Mouse (Mus musculus) lung, embryonic 14.5 days (tissue): ENCODE measurements around the gene Shisa7. TPM values are rescaled to one million over a fixed set of nuclear protein-coding genes. Genes with fewer than 3 reads are reported as not detected.

Experiments used
- ATAC-seq: fragments of 200-750 bp; cut with Nextera tagmentation; 2 replicates; pipeline ENCODE4 v1.8.0; 2017; ENCODE audit warnings: mild to moderate bottlenecking, moderate TSS enrichment, moderate library complexity; ENCODE audit not compliant: insufficient read depth
- DNase-seq: peaks from one replicate; pipeline ENCODE4 v3.0.0-alpha.2; 2015
- H3K27ac ChIP-seq: fragments of 300-500 bp; sonication (generic); 2 replicates; pipeline ENCODE4 v1.5.1; 2014; ENCODE audit warnings: low read depth, mild to moderate bottlenecking, moderate library complexity
- H3K27me3 ChIP-seq: fragments of 300-500 bp; sonication (generic); 2 replicates; pipeline ENCODE4 v1.6.1; 2014; ENCODE audit warnings: low read length, control low read depth; ENCODE audit not compliant: insufficient read depth
- H3K36me3 ChIP-seq: fragments of 300-500 bp; sonication (generic); 2 replicates; pipeline ENCODE4 v1.6.1; 2014; ENCODE audit warnings: control low read depth; ENCODE audit not compliant: insufficient read depth
- H3K4me1 ChIP-seq: fragments of 300-500 bp; sonication (generic); 2 replicates; pipeline ENCODE4 v1.6.1; 2014; ENCODE audit warnings: antibody characterized with exemption, control low read depth; ENCODE audit not compliant: insufficient read depth
- H3K4me2 ChIP-seq: fragments of 300-500 bp; sonication (generic); 2 replicates; pipeline ENCODE4 v1.6.1; 2014; ENCODE audit warnings: mild to moderate bottlenecking
- H3K4me3 ChIP-seq: fragments of 300-500 bp; sonication (generic); 2 replicates; pipeline ENCODE4 v1.5.1; 2014; ENCODE audit warnings: low read depth, low read length
- H3K9ac ChIP-seq: fragments of 300-500 bp; sonication (generic); 2 replicates; pipeline ENCODE4 v1.6.1; 2014
- H3K9me3 ChIP-seq: fragments of 300-500 bp; sonication (generic); 2 replicates; pipeline ENCODE4 v1.6.1; 2016; ENCODE audit warnings: low read depth, low read length, control low read depth
- CTCF ChIP-seq: IDR thresholded peaks from 2 replicates; pipeline ENCODE4 v1.5.1; 2016; ENCODE audit warnings: antibody characterized with exemption, low read depth
- WGBS: fragments of 180-500 bp; shearing (Covaris S2); extraction: QIAGEN DNeasy Blood & Tissue Kit; methylation state at CpG from one replicate; pipeline ENCODE4 v1.1.7; 2014; 5-methylcytosine and 5-hydroxymethylcytosine counted together
- polyA plus RNA-seq: library from polyadenylated mRNA; unstranded; fragments of >200 nt; fragmentation: Nextera tagmentation; extraction: Ambion mirVana; gene quantifications from 2 replicates; pipeline ENCODE4 v1.2.1, GENCODE M21; 2014

Shisa7 gene
- polyA plus RNA-seq, 1 experiment from 2014 or later = 1.1 TPM

- no peak for ATAC-seq
- Histone ChIP-seq H3K9me3 (no peaks in the 10 kb centered on the region), H3K9ac (no peak overlapping the region), H3K36me3 (no peaks in the 10 kb centered on the region), H3K4me1 (no peaks in the 10 kb centered on the region), H3K4me2 (no peak overlapping the region), H3K27me3 (no peaks in the 10 kb centered on the region), H3K4me3 (no peak overlapping the region), H3K27ac (no peak overlapping the region)
- DNase-seq = no peak
- 26% methylated on average over 12 of the region's 12 CpGs for WGBS
- no peak for TF ChIP-seq CTCF
Measured at GRCm38 (mm10) chr7:4859418-4859978, 15.0 kb upstream of the Shisa7 start.

- 58% methylated on average over 7 of the region's 7 CpGs for WGBS
- no peak overlapping the region for H3K27ac ChIP-seq
- no peak overlapping the region for H3K4me3 ChIP-seq
- no peaks in the 10 kb centered on the region for H3K4me1 ChIP-seq
- no peak for DNase-seq
- no peak overlapping the region for H3K4me2 ChIP-seq
- no peak for ATAC-seq
- no peaks in the 10 kb centered on the region for H3K9me3 ChIP-seq
- no peaks in the 10 kb centered on the region for H3K27me3 ChIP-seq
- no peak for TF ChIP-seq CTCF
- H3K9ac ChIP-seq = no peak overlapping the region
- H3K36me3 ChIP-seq = no peaks in the 10 kb centered on the region
Measured at GRCm38 (mm10) chr7:4857321-4857720, 12.8 kb upstream of the Shisa7 start.

DNA sequence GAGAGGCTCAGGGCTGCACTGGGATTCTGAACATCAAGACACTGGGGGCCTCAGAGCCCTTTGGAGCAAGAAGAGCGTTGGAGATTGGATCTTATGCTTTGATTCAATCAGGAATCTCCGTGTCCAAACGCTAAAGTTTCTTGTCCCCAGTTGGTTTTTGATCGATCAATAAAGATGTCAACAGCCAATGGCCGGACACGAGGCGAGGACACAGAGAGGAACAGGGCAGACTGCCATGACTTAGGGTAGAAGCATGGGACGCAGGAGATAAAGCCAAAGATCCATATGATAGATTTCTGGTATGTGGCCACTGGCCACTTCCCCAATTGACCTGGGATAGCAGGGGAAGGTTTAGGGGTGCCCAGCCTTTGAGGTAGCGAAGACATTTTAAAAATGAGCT is 12.0 kb upstream of the Shisa7 start:
- ATAC-seq (no peak), DNase-seq (no peak)
- no peak overlapping the region for H3K4me2 ChIP-seq
- no peak overlapping the region for H3K4me3 ChIP-seq
- no peaks in the 10 kb centered on the region for H3K9me3 ChIP-seq
- no peak for TF ChIP-seq CTCF
- H3K9ac ChIP-seq = no peak overlapping the region
- H3K27ac ChIP-seq = no peak overlapping the region
- no peaks in the 10 kb centered on the region for H3K36me3 ChIP-seq
- 86% methylated on average over 9 of the region's 9 CpGs for WGBS
- H3K4me1 ChIP-seq = no peaks in the 10 kb centered on the region
- no peaks in the 10 kb centered on the region for H3K27me3 ChIP-seq

DNA sequence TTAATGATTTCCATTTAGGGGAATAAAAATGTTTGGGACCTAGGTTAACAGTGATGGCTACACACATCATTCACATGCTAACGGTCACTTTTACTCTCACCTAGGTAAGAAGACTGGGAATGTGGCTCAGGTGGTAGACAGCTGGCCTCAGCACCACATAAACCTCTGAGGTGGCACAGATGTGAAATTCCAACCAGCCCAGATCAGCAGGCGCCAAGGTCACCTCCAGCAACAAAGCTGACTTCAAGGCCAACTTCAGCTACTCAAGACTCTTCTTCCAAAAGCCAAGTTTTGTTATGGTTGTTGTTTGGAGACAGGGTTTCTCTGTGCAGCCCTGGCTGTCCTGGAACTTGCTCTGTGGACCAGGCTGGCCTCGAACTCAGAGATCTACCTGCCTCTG is 9.1 kb upstream of the Shisa7 start:
- TF ChIP-seq CTCF = no peak
- Histone ChIP-seq H3K9me3 (no peaks in the 10 kb centered on the region), H3K27ac (no peak overlapping the region), H3K4me1 (no peaks in the 10 kb centered on the region), H3K4me3 (no peak overlapping the region), H3K27me3 (no peaks in the 10 kb centered on the region), H3K9ac (no peak overlapping the region), H3K4me2 (no peak overlapping the region), H3K36me3 (no peaks in the 10 kb centered on the region)
- ATAC-seq (no peak), DNase-seq (no peak)
- 78% methylated on average over 3 of the region's 3 CpGs for WGBS

GRCm38 (mm10) chr7:4851315-4851688 is 6.8 kb upstream of the Shisa7 start:
- 66% methylated on average over 8 of the region's 8 CpGs for WGBS

GRCm38 (mm10) chr7:4850621-4851314 is 6.3 kb upstream of the Shisa7 start:
- Histone ChIP-seq H3K4me3 (no peak overlapping the region), H3K36me3 (no peaks in the 10 kb centered on the region), H3K27me3 (no peaks in the 10 kb centered on the region), H3K9ac (no peak overlapping the region), H3K9me3 (no peaks in the 10 kb centered on the region), H3K4me2 (no peak overlapping the region), H3K4me1 (no peaks in the 10 kb centered on the region), H3K27ac (no peak overlapping the region)
- no peak for TF ChIP-seq CTCF
- no peak for DNase-seq
- ATAC-seq = no peak
- 67% methylated on average over 11 of the region's 11 CpGs for WGBS

More at GRCm38 (mm10) chr7:4851315-4851688, 6.8 kb upstream of the Shisa7 start:
- Histone ChIP-seq H3K4me2 (no peak overlapping the region), H3K27me3 (no peaks in the 10 kb centered on the region), H3K4me3 (no peak overlapping the region), H3K27ac (no peak overlapping the region), H3K36me3 (no peaks in the 10 kb centered on the region), H3K9me3 (no peaks in the 10 kb centered on the region), H3K4me1 (no peaks in the 10 kb centered on the region), H3K9ac (no peak overlapping the region)
- DNase-seq (no peak), ATAC-seq (no peak)
- no peak for TF ChIP-seq CTCF

GRCm38 (mm10) chr7:4849372-4849771 is 4.9 kb upstream of the Shisa7 start:
- Histone ChIP-seq H3K27ac (no peak overlapping the region), H3K4me2 (no peak overlapping the region), H3K9me3 (no peaks in the 10 kb centered on the region), H3K27me3 (peaks cover 11% of the 10 kb centered on the region), H3K4me3 (no peak overlapping the region), H3K9ac (no peak overlapping the region), H3K36me3 (no peaks in the 10 kb centered on the region), H3K4me1 (no peaks in the 10 kb centered on the region)
- TF ChIP-seq CTCF = no peak
- 43% methylated on average over 9 of the region's 9 CpGs for WGBS
- DNase-seq (no peak), ATAC-seq (no peak)
